Mouse (Mus musculus) midbrain, embryonic 14.5 days (tissue): ENCODE results near the gene Dpy30. TPM values are rescaled to one million over a fixed set of nuclear protein-coding genes. Genes with fewer than 3 reads are reported as not detected.
"Not testable (repeated sequence)": the region's sequence is repeated elsewhere in the genome, so short reads cannot be mapped to it uniquely, and the experiment has no call there.

ENCODE experiments used
- ATAC-seq: fragments of 200-750 bp; cut with Nextera tagmentation; 2 replicates; pipeline ENCODE4 v1.8.0; 2017; ENCODE audit warnings: moderate number of reproducible peaks, moderate library complexity; ENCODE audit not compliant: low FRiP score, low TSS enrichment
- DNase-seq: peaks from one replicate; pipeline ENCODE4 v3.0.0-alpha.2; 2015
- H3K27ac ChIP-seq: fragments of 300-500 bp; sonication (generic); replicated peaks from 2 replicates; pipeline ENCODE4 v1.5.1; 2014; ENCODE audit warnings: mild to moderate bottlenecking, low read depth, low read length, moderate library complexity
- H3K27me3 ChIP-seq: fragments of 300-500 bp; sonication (generic); 2 replicates; pipeline ENCODE4 v1.6.1; 2014; ENCODE audit warnings: low read length, control low read depth, mixed read lengths; ENCODE audit not compliant: control insufficient read depth, insufficient read depth
- H3K36me3 ChIP-seq: fragments of 300-500 bp; sonication (generic); 2 replicates; pipeline ENCODE4 v1.6.1; 2014; ENCODE audit warnings: low read length, control low read depth; ENCODE audit not compliant: control insufficient read depth, insufficient read depth
- H3K4me1 ChIP-seq: fragments of 300-500 bp; sonication (generic); 2 replicates; pipeline ENCODE4 v1.6.1; 2014; ENCODE audit warnings: mild to moderate bottlenecking, antibody characterized with exemption, low read length, control low read depth; ENCODE audit not compliant: control insufficient read depth, insufficient read depth
- H3K4me2 ChIP-seq: fragments of 300-500 bp; sonication (generic); 2 replicates; pipeline ENCODE4 v1.6.1; 2014; ENCODE audit warnings: mild to moderate bottlenecking, low read length, moderate library complexity
- H3K4me3 ChIP-seq: fragments of 300-500 bp; sonication (generic); replicated peaks from 2 replicates; pipeline ENCODE4 v1.5.1; 2014; ENCODE audit warnings: low read depth, low read length
- H3K9ac ChIP-seq: fragments of 300-500 bp; sonication (generic); replicated peaks from 2 replicates; pipeline ENCODE4 v1.6.1; 2014; ENCODE audit warnings: mild to moderate bottlenecking, low read length, moderate library complexity
- H3K9me3 ChIP-seq: fragments of 300-500 bp; sonication (generic); 2 replicates; pipeline ENCODE4 v1.6.1; 2016; ENCODE audit warnings: low read length, control low read depth, mixed read lengths; ENCODE audit not compliant: control insufficient read depth
- WGBS: fragments of 180-500 bp; shearing (Covaris S2); extraction: QIAGEN DNeasy Blood & Tissue Kit; methylation state at CpG from one replicate; pipeline ENCODE4 v1.1.7; 2014; 5-methylcytosine and 5-hydroxymethylcytosine counted together
- polyA plus RNA-seq: library from polyadenylated mRNA; unstranded; fragments of >200 nt; fragmentation: Nextera tagmentation; extraction: Ambion mirVana; gene quantifications from 2 replicates; pipeline ENCODE4 v1.2.1, GENCODE M21; 2014

The Dpy30 gene
- polyA plus RNA-seq = 199 and 211 TPM in 2 replicates

DNA sequence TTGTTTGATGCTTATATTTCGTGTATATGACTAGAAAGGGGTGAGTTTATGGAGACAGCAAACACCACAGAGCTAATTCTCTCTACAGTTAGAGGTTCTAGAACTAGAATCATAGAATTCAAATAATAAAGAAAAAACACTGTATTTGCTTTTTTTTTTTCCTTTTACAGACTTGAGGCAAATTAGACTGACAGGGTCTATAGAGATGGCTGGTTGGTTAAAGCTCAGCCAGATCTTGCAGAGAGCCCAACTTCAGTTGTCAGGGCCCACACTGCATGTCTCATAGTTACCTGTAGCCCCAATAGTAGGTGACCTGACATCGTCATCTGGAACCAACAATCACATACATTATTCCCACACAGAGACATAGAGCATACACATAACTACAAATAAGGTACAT is at the start of gene Dpy30:
Gene Dpy30 (minus strand): TSS at position 101 of the 400 bp plus-strand sequence.
- 83% methylated on average over 2 of the region's 2 CpGs for WGBS

GRCm38 (mm10) chr17:74363592-74363991 is 39.8 kb upstream of the Dpy30 start:
- ATAC-seq = no peak
- Histone ChIP-seq H3K4me3 (no peak overlapping the region), H3K9ac (no peak overlapping the region), H3K36me3 (peaks cover 66% of the 10 kb centered on the region), H3K4me2 (no peak overlapping the region), H3K27me3 (no peaks in the 10 kb centered on the region), H3K4me1 (no peaks in the 10 kb centered on the region), H3K9me3 (no peaks in the 10 kb centered on the region), H3K27ac (no peak overlapping the region)
- no peak for DNase-seq
- WGBS = 96% methylated on average over 1 of the region's 1 CpGs

More for the DNA sequence above, at the start of gene Dpy30:
- H3K4me2 ChIP-seq = no peak within 1 kb of the TSS
- H3K9ac ChIP-seq = no peak within 1 kb of the TSS
- H3K36me3 ChIP-seq = no peaks in the 10 kb centered on the region
- no peaks in the 10 kb centered on the region for H3K9me3 ChIP-seq
- H3K27ac ChIP-seq = no peak within 1 kb of the TSS
- ATAC-seq (no peak), DNase-seq (no peak)
- H3K4me3 ChIP-seq = no peak within 1 kb of the TSS
- no peaks in the 10 kb centered on the region for H3K27me3 ChIP-seq
- no peaks in the 10 kb centered on the region for H3K4me1 ChIP-seq

GRCm38 (mm10) chr17:74341151-74341550 is 17.4 kb upstream of the Dpy30 start:
- WGBS = 33% methylated on average over 5 of the region's 5 CpGs
- peak overlapping the region; percentile 23; the same call in 1 of the 2 replicates for H3K9ac ChIP-seq

DNA sequence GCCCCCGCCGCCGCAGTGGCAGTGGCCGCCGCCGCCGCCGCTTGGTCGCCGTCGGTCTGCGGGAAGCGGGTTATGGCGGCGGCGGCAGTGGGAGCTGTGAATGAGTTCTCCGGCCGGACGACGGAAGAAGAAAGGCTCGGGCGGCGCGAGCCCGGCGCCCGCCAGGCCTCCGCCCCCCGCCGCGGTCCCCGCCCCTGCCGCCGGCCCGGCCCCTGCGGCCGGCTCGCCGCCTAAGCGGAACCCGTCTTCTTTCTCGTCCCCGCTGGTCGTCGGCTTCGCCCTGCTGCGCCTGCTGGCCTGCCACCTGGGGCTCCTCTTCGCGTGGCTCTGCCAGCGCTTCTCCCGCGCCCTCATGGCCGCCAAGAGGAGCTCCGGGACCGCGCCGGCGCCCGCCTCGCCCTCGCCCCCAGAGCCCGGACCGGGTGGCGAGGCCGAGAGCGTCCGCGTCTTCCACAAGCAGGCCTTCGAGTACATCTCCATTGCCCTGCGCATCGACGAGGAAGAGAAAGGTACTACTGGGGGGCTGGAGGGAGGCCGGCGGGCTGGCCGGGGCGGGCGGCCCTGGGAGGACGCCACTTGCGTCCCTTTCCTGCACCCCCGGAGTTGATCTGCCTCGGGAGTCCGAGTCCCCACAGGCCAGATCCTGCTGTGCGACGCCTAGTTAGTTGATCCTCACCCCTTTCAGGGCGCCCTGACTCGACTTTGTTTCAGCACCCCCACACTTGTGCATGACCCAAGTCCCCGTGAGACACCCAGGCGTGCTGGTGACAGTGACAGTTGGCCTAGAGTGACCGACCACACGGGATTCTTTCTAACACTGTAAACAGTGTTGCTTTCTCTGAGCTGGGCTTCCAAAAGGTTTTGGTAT is 15.4 kb upstream of the Dpy30 start, which contains the start of gene Spast:
Gene Spast (plus strand): TSS at position 51 of the 868 bp plus-strand sequence.
- ATAC-seq (peak; percentile 77), DNase-seq (no peak)
- H3K4me3 ChIP-seq = peak within 1 kb of the TSS; percentile 99
- peak within 1 kb of the TSS; percentile 98 for H3K27ac ChIP-seq
- H3K27me3 ChIP-seq = no peaks in the 10 kb centered on the region
- no peaks in the 10 kb centered on the region for H3K9me3 ChIP-seq
- 0 out of 2 replicates have a peak, but pooled peaks cover 4% of the 10 kb centered on the region for H3K36me3 ChIP-seq
- peaks cover 32% of the 10 kb centered on the region for H3K4me1 ChIP-seq
- peak within 1 kb of the TSS; percentile 60 for H3K4me2 ChIP-seq
- under 1% methylated on average over 85 of the region's 90 CpGs for WGBS
- H3K9ac ChIP-seq = peak within 1 kb of the TSS; percentile 97

More at GRCm38 (mm10) chr17:74341151-74341550, 17.4 kb upstream of the Dpy30 start:
- Histone ChIP-seq H3K4me1 (peaks cover 32% of the 10 kb centered on the region), H3K36me3 (0 out of 2 replicates have a peak, but pooled peaks cover 4% of the 10 kb centered on the region), H3K4me2 (peak overlapping the region; percentile 60), H3K9me3 (no peaks in the 10 kb centered on the region), H3K27ac (no peak overlapping the region), H3K27me3 (no peaks in the 10 kb centered on the region), H3K4me3 (peak overlapping the region; percentile 99)
- ATAC-seq = no peak
- peak; percentile 52 for DNase-seq

DNA sequence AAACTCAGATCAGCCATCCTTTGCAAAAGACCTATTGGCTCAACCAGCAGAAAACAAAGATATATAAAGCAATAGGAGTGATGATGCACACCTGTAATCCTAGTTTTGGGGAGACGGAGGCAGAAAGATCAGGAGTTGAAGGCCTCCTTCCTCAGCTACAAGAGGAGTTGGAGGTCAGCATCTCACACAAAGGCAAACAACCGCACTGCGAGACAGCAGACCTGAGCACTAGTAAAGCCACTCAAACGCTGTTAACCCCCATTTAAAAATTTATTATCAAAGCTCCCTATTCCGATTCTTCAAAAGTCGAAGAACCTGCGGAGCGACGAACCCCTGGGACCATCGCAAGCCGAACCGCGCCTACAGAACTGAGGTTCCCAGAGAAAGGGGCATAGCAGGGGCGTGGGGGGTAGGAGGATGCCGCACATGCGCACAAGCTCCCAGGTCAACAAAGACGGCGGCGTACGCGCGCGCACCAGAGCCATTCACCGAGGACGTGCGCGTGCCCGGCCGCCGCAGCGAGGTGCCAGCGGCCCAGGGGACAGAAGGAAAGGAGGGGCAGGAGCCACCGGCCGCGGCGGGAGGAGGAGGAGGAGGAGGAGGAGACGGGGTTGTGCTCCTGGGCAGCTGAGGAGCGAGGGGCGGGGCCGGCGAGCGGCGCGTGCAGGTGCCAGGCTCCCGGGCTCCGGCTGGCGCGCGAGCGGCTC is 14.6 kb upstream of the Dpy30 start:
- WGBS = under 1% methylated on average over 40 of the region's 50 CpGs
- Histone ChIP-seq H3K36me3 (no peaks in the 10 kb centered on the region), H3K4me1 (peaks cover 32% of the 10 kb centered on the region), H3K27ac (peak overlapping the region; percentile 98), H3K9ac (peak overlapping the region; percentile 97), H3K4me2 (peak overlapping the region; percentile 60), H3K27me3 (no peaks in the 10 kb centered on the region), H3K9me3 (no peaks in the 10 kb centered on the region), H3K4me3 (peak overlapping the region; percentile 99)
- ATAC-seq (peak; percentile 95), DNase-seq (peak; percentile 99)

DNA sequence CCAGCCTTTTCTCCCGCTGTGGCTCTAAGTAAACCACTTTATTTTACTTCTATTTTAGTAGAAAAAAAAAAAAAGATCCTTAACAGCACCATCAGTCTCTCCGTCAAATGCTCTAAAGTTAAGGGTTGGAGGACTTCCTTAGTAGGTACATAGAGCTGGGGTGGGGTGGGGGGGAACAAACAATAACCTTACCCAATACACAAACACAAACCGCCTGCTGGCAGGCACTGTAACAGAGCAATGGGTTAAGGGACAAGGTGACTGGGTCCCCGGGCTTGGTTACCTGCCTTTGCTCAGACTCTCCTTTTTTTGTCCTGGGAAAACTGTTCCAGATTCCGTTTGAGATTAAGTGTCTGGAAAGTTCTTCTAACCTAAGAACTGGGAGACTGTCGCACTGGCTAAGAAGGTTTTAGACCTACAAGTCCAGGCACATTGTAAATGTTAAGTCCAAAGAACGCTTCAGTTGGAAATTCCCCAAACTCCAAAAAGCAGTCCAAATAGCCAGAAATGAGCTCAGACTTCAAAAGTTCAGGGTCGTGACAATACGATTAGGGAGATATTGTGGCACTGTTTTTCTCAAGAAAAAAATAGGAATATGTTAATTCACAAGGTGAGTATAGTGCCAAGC is 7.4 kb upstream of the Dpy30 start:
- Histone ChIP-seq H3K27me3 (no peaks in the 10 kb centered on the region), H3K4me2 (no peak overlapping the region), H3K4me3 (no peak overlapping the region), H3K36me3 (no peaks in the 10 kb centered on the region), H3K4me1 (no peaks in the 10 kb centered on the region), H3K27ac (no peak overlapping the region), H3K9me3 (no peaks in the 10 kb centered on the region), H3K9ac (no peak overlapping the region)
- ATAC-seq (no peak), DNase-seq (no peak)
- 84% methylated on average over 9 of the region's 9 CpGs for WGBS

- H3K4me2 ChIP-seq, H3K4me1 ChIP-seq, H3K9me3 ChIP-seq, H3K27ac ChIP-seq, H3K36me3 ChIP-seq, H3K4me3 ChIP-seq, H3K9ac ChIP-seq, H3K27me3 ChIP-seq, ATAC-seq: not testable (repeated sequence)
- peak; percentile 73 for DNase-seq
- 44% methylated on average over 2 of the region's 2 CpGs for WGBS
Observed at GRCm38 (mm10) chr17:74328146-74328545, 4.4 kb upstream of the Dpy30 start.

- not testable (repeated sequence) for H3K9me3 ChIP-seq, H3K9ac ChIP-seq, H3K4me1 ChIP-seq, H3K27me3 ChIP-seq, ATAC-seq, H3K27ac ChIP-seq, DNase-seq, H3K36me3 ChIP-seq, H3K4me2 ChIP-seq, H3K4me3 ChIP-seq
- 90% methylated on average over 7 of the region's 7 CpGs for WGBS
Observed at GRCm38 (mm10) chr17:74327195-74327594, 3.5 kb upstream of the Dpy30 start.
